Comparison of ENCODE assay signal across 8 mouse cellular contexts in genomic region chr11:3983863-3984745, GRCm38 (mm10). TPM values are rescaled to one million over a fixed set of nuclear protein-coding genes. Genes with fewer than 3 reads are reported as not detected.
DNase-seq lines count a peak whose midpoint lies in the region; ATAC-seq and TF ChIP-seq lines count a peak whose summit lies in the region.

No protein-coding gene starts in this region.

- H3K27me3 ChIP-seq in forebrain, embryonic 12.5 days: peaks cover 30% of the 10 kb centered on the region
- H3K27me3 ChIP-seq in thymus, adult 2 months (ENCODE audit: control insufficient read depth, insufficient read depth, low read length): peaks cover 5% of the 10 kb centered on the region

- no peak overlapping the region for H3K27ac ChIP-seq in forebrain, embryonic 12.5 days
- H3K27ac ChIP-seq in thymus, adult 2 months (ENCODE audit: control insufficient read depth, insufficient read depth, low read length): no peak overlapping the region

- H3K4me3 ChIP-seq in forebrain, embryonic 12.5 days (replicated peaks): peak overlapping the region; percentile 43
- H3K4me3 ChIP-seq in thymus, adult 2 months (ENCODE audit: control insufficient read depth, insufficient read depth, low read length): no peak overlapping the region

- peak; percentile 46; the same call in 1 of the 2 replicates for ATAC-seq in forebrain, embryonic 12.5 days (ENCODE audit: low FRiP score)

- H3K4me2 ChIP-seq in forebrain, embryonic 12.5 days: peak overlapping the region; percentile 73

- peak; percentile 42 for DNase-seq in embryo, embryonic 10 days (ENCODE audit: low spot score)
- DNase-seq in embryo, embryonic 10.5 days (ENCODE audit: low spot score): no peak
- peak; percentile 76 to 89 for DNase-seq in kidney, postnatal 25 days
- DNase-seq in mesoderm, embryonic 11.5 days (ENCODE audit: low read depth, low spot score): peak; percentile 24
- no peak for DNase-seq in thymus, adult 2 months
- DNase-seq in cerebellum, postnatal 10 days: no peak
- no peak for DNase-seq in urinary bladder, postnatal 4 days (ENCODE audit: low spot score in 2 of 2)

- 10% methylated on average over 15 of the region's 15 CpGs for WGBS in forebrain, embryonic 12.5 days
- 22% methylated on average over 15 of the region's 15 CpGs for WGBS in thymus, adult 2 months

- peaks cover 25% of the 10 kb centered on the region for H3K36me3 ChIP-seq in forebrain, embryonic 12.5 days (replicated peaks)
- H3K36me3 ChIP-seq in thymus, adult 2 months (ENCODE audit: control insufficient read depth, insufficient read depth, low read length): peaks cover 3% of the 10 kb centered on the region

- no peak for TF ChIP-seq POLR2A in thymus, adult 2 months (IDR thresholded peaks at IDR 0.05; ENCODE audit: control insufficient read depth, extremely low read depth, insufficient read depth, low read length, poor library complexity)

- no peak for TF ChIP-seq CTCF in thymus, adult 2 months (IDR thresholded peaks at IDR 0.05; ENCODE audit: borderline replicate concordance, control insufficient read depth, extremely low read depth, insufficient read depth, low read length, poor library complexity)

- H3K9me3 ChIP-seq in forebrain, embryonic 12.5 days: no peaks in the 10 kb centered on the region

- peaks cover 15% of the 10 kb centered on the region for H3K4me1 ChIP-seq in forebrain, embryonic 12.5 days
- no peaks in the 10 kb centered on the region for H3K4me1 ChIP-seq in thymus, adult 2 months (replicated peaks; ENCODE audit: control insufficient read depth, insufficient read depth, low read length)

- peak overlapping the region; percentile 50 for H3K9ac ChIP-seq in forebrain, embryonic 12.5 days

RNA-seq across cellular contexts. Expression of gene Gal3st1, which starts 0.7 kb away (rescaled TPM):
- polyA plus RNA-seq in forebrain, embryonic 12.5 days (2016; fragmentation: Nextera tagmentation; extraction: Ambion mirVana): 0.95 and 1.3 TPM in 2 replicates
- 1.7 and 2.1 TPM in 2 replicates for polyA plus RNA-seq in thymus, adult 2 months (2012; rRNA removed)

RNA-seq across cellular contexts. Expression of gene 4930556J24Rik, which starts 7.5 kb away (rescaled TPM):
- polyA plus RNA-seq in forebrain, embryonic 12.5 days (2016; fragmentation: Nextera tagmentation; extraction: Ambion mirVana): 0.27 and 0.46 TPM in 2 replicates
- not detected in 2 replicates for polyA plus RNA-seq in thymus, adult 2 months (2012; rRNA removed)

RNA-seq across cellular contexts. Expression of gene Pes1, which starts 20.3 kb away (rescaled TPM):
- polyA plus RNA-seq in forebrain, embryonic 12.5 days (2016; fragmentation: Nextera tagmentation; extraction: Ambion mirVana): 81.2 and 92.8 TPM in 2 replicates
- polyA plus RNA-seq in thymus, adult 2 months (2012; rRNA removed): 53.1 and 55.6 TPM in 2 replicates

RNA-seq across cellular contexts. Expression of gene Sec14l4, which starts 47.2 kb away (rescaled TPM):
- polyA plus RNA-seq in forebrain, embryonic 12.5 days (2016; fragmentation: Nextera tagmentation; extraction: Ambion mirVana): 0.42 TPM in 1 of 2 replicates, not detected in the other
- 0.44 and 0.85 TPM in 2 replicates for polyA plus RNA-seq in thymus, adult 2 months (2012; rRNA removed)

RNA-seq across cellular contexts. Expression of gene Tcn2, which starts 52.1 kb away (rescaled TPM):
- polyA plus RNA-seq in forebrain, embryonic 12.5 days (2016; fragmentation: Nextera tagmentation; extraction: Ambion mirVana): 17.0 and 19.1 TPM in 2 replicates
- polyA plus RNA-seq in thymus, adult 2 months (2012; rRNA removed): 49.4 and 60.3 TPM in 2 replicates

Comparison
In these comparisons a context has a peak if more than half of its experiments do, and no peak if none do; other contexts are left out.
1. DNase-seq: peak in embryo, embryonic 10 days (single experiment), kidney, postnatal 25 days (2 of 2) and mesoderm, embryonic 11.5 days (single experiment); none in embryo, embryonic 10.5 days (single experiment), thymus, adult 2 months (single experiment), cerebellum, postnatal 10 days (0 of 2) and urinary bladder, postnatal 4 days (0 of 2).